Mouse (Mus musculus) embryonic facial prominence, embryonic 15.5 days (tissue): ENCODE results near the gene Auh. TPM values are rescaled to one million over a fixed set of nuclear protein-coding genes. Genes with fewer than 3 reads are reported as not detected.

Source experiments
- ATAC-seq: fragments of 200-750 bp; cut with Nextera tagmentation; 2 replicates; pipeline ENCODE4 v1.8.0; 2017; ENCODE audit warnings: low read depth, moderate TSS enrichment; ENCODE audit not compliant: insufficient number of reproducible peaks, low FRiP score, low TSS enrichment
- H3K27ac ChIP-seq: fragments of 300-500 bp; sonication (generic); replicated peaks from 2 replicates; pipeline ENCODE4 v1.5.1; 2015; ENCODE audit warnings: mild to moderate bottlenecking, inconsistent platforms
- H3K27me3 ChIP-seq: fragments of 300-500 bp; sonication (generic); 2 replicates; pipeline ENCODE4 v1.6.1; 2015; ENCODE audit warnings: inconsistent platforms
- H3K36me3 ChIP-seq: fragments of 300-500 bp; sonication (generic); 2 replicates; pipeline ENCODE4 v1.6.1; 2015; ENCODE audit warnings: mild to moderate bottlenecking, inconsistent platforms
- H3K4me1 ChIP-seq: fragments of 300-500 bp; sonication (generic); 2 replicates; pipeline ENCODE4 v1.6.1; 2015; ENCODE audit warnings: inconsistent platforms
- H3K4me2 ChIP-seq: fragments of 300-500 bp; sonication (generic); replicated peaks from 2 replicates; pipeline ENCODE4 v1.6.1; 2015; ENCODE audit warnings: mild to moderate bottlenecking, inconsistent platforms
- H3K4me3 ChIP-seq: fragments of 300-500 bp; sonication (generic); replicated peaks from 2 replicates; pipeline ENCODE4 v1.5.1; 2015; ENCODE audit warnings: mild to moderate bottlenecking, inconsistent platforms
- H3K9ac ChIP-seq: fragments of 300-500 bp; sonication (generic); 2 replicates; pipeline ENCODE4 v1.6.1; 2015; ENCODE audit warnings: inconsistent platforms
- H3K9me3 ChIP-seq: fragments of 300-500 bp; sonication (generic); replicated peaks from 2 replicates; pipeline ENCODE4 v1.6.1; 2016; ENCODE audit warnings: inconsistent platforms
- WGBS: fragments of 180-500 bp; shearing (Covaris S2); methylation state at CpG from one replicate; pipeline ENCODE4 v1.1.7; 2015; 5-methylcytosine and 5-hydroxymethylcytosine counted together
- polyA plus RNA-seq: library from polyadenylated mRNA; unstranded; fragments of >200 nt; fragmentation: Nextera tagmentation; extraction: Ambion mirVana; gene quantifications from 2 replicates; pipeline ENCODE4 v1.2.1, GENCODE M21; 2015

Auh gene
- polyA plus RNA-seq, 1 experiment from 2014 or later = 46.5 TPM

GRCm38 (mm10) chr13:52818760-52819159 lies 110.7 kb downstream of the Auh start:
- H3K4me2 ChIP-seq = no peak overlapping the region
- peak overlapping the region; percentile 59 for H3K27ac ChIP-seq
- 35% methylated on average over 3 of the region's 3 CpGs for WGBS
- H3K27me3 ChIP-seq = no peaks in the 10 kb centered on the region
- no peak overlapping the region for H3K4me3 ChIP-seq
- no peaks in the 10 kb centered on the region for H3K36me3 ChIP-seq
- no peak for ATAC-seq
- H3K4me1 ChIP-seq = peaks cover 50% of the 10 kb centered on the region
- no peak overlapping the region for H3K9ac ChIP-seq
- no peaks in the 10 kb centered on the region for H3K9me3 ChIP-seq

- H3K4me1 ChIP-seq = peaks cover 47% of the 10 kb centered on the region
- no peaks in the 10 kb centered on the region for H3K9me3 ChIP-seq
- 24% methylated on average over 6 of the region's 6 CpGs for WGBS
- no peak overlapping the region for H3K4me2 ChIP-seq
- ATAC-seq = peak; percentile 11; the same call in 1 of the 2 replicates
- no peak overlapping the region for H3K9ac ChIP-seq
- H3K27ac ChIP-seq = peak overlapping the region; percentile 59
- no peaks in the 10 kb centered on the region for H3K27me3 ChIP-seq
- H3K36me3 ChIP-seq = no peaks in the 10 kb centered on the region
- no peak overlapping the region for H3K4me3 ChIP-seq
These were observed 111.4 kb downstream of the Auh start for GRCm38 (mm10) chr13:52817991-52818491.

GRCm38 (mm10) chr13:52813750-52814149 lies 115.7 kb downstream of the Auh start:
- no peaks in the 10 kb centered on the region for H3K36me3 ChIP-seq
- H3K9me3 ChIP-seq = no peaks in the 10 kb centered on the region
- WGBS = 82% methylated on average over 3 of the region's 3 CpGs
- no peak overlapping the region for H3K9ac ChIP-seq
- no peak overlapping the region for H3K27ac ChIP-seq
- no peak overlapping the region for H3K4me2 ChIP-seq
- peaks cover 10% of the 10 kb centered on the region for H3K4me1 ChIP-seq
- no peaks in the 10 kb centered on the region for H3K27me3 ChIP-seq
- ATAC-seq = no peak
- no peak overlapping the region for H3K4me3 ChIP-seq

- H3K4me3 ChIP-seq = no peak overlapping the region
- H3K4me2 ChIP-seq = no peak overlapping the region
- no peak for ATAC-seq
- peaks cover 1% of the 10 kb centered on the region; the same call in 1 of the 2 replicates for H3K4me1 ChIP-seq
- no peaks in the 10 kb centered on the region for H3K9me3 ChIP-seq
- no peak overlapping the region for H3K27ac ChIP-seq
- WGBS = 65% methylated on average over 16 of the region's 16 CpGs
- H3K36me3 ChIP-seq = no peaks in the 10 kb centered on the region
- no peak overlapping the region for H3K9ac ChIP-seq
- no peaks in the 10 kb centered on the region for H3K27me3 ChIP-seq
These were observed 116.6 kb downstream of the Auh start for GRCm38 (mm10) chr13:52812549-52813515.

- WGBS = 90% methylated on average over 11 of the region's 11 CpGs
- Histone ChIP-seq H3K4me3 (no peak overlapping the region), H3K9ac (no peak overlapping the region), H3K27me3 (no peaks in the 10 kb centered on the region), H3K4me1 (peaks cover 17% of the 10 kb centered on the region; the same call in 1 of the 2 replicates), H3K4me2 (no peak overlapping the region), H3K27ac (no peak overlapping the region), H3K9me3 (no peaks in the 10 kb centered on the region), H3K36me3 (no peaks in the 10 kb centered on the region)
- ATAC-seq = no peak
These were observed 121.8 kb downstream of the Auh start for GRCm38 (mm10) chr13:52807722-52808121.

- Histone ChIP-seq H3K27me3 (no peaks in the 10 kb centered on the region), H3K27ac (no peak overlapping the region), H3K4me3 (no peak overlapping the region), H3K4me1 (peaks cover 20% of the 10 kb centered on the region; the same call in 1 of the 2 replicates), H3K9ac (no peak overlapping the region), H3K36me3 (no peaks in the 10 kb centered on the region), H3K9me3 (no peaks in the 10 kb centered on the region), H3K4me2 (no peak overlapping the region)
- WGBS = 18% methylated on average over 4 of the region's 4 CpGs
- ATAC-seq = no peak
These were observed 123.5 kb downstream of the Auh start for GRCm38 (mm10) chr13:52806029-52806428.

GRCm38 (mm10) chr13:52805581-52805980 lies 123.9 kb downstream of the Auh start:
- peaks cover 20% of the 10 kb centered on the region; the same call in 1 of the 2 replicates for H3K4me1 ChIP-seq
- ATAC-seq = no peak
- no peak overlapping the region for H3K4me2 ChIP-seq
- no peaks in the 10 kb centered on the region for H3K9me3 ChIP-seq
- H3K27me3 ChIP-seq = no peaks in the 10 kb centered on the region
- no peak overlapping the region for H3K9ac ChIP-seq
- no peak overlapping the region; the same call in 1 of the 2 replicates for H3K27ac ChIP-seq
- H3K36me3 ChIP-seq = no peaks in the 10 kb centered on the region
- H3K4me3 ChIP-seq = no peak overlapping the region
- WGBS = 35% methylated on average over 6 of the region's 6 CpGs

GRCm38 (mm10) chr13:52802482-52802881 lies 127.0 kb downstream of the Auh start:
- H3K9me3 ChIP-seq = no peaks in the 10 kb centered on the region
- no peak overlapping the region for H3K9ac ChIP-seq
- H3K27ac ChIP-seq = no peak overlapping the region
- H3K4me2 ChIP-seq = no peak overlapping the region
- no peaks in the 10 kb centered on the region for H3K27me3 ChIP-seq
- ATAC-seq = no peak
- WGBS = 43% methylated on average over 4 of the region's 4 CpGs
- H3K4me3 ChIP-seq = no peak overlapping the region
- H3K4me1 ChIP-seq = peaks cover 20% of the 10 kb centered on the region; the same call in 1 of the 2 replicates
- H3K36me3 ChIP-seq = no peaks in the 10 kb centered on the region

- 62% methylated on average over 4 of the region's 4 CpGs for WGBS
- no peak for ATAC-seq
- H3K27ac ChIP-seq = no peak overlapping the region
These were observed 128.7 kb downstream of the Auh start for GRCm38 (mm10) chr13:52800687-52801341.

GRCm38 (mm10) chr13:52800091-52800490 lies 129.4 kb downstream of the Auh start:
- Histone ChIP-seq H3K4me2 (no peak overlapping the region), H3K36me3 (no peaks in the 10 kb centered on the region), H3K4me1 (0 out of 2 replicates have a peak, but pooled peaks cover 9% of the 10 kb centered on the region), H3K27ac (no peak overlapping the region), H3K9me3 (no peaks in the 10 kb centered on the region), H3K4me3 (no peak overlapping the region), H3K27me3 (no peaks in the 10 kb centered on the region), H3K9ac (no peak overlapping the region)
- 73% methylated on average over 2 of the region's 2 CpGs for WGBS
- no peak for ATAC-seq

More at GRCm38 (mm10) chr13:52800687-52801341, 128.7 kb downstream of the Auh start:
- H3K36me3 ChIP-seq = no peaks in the 10 kb centered on the region
- peaks cover 15% of the 10 kb centered on the region; the same call in 1 of the 2 replicates for H3K4me1 ChIP-seq
- no peak overlapping the region for H3K4me2 ChIP-seq
- no peak overlapping the region for H3K9ac ChIP-seq
- no peaks in the 10 kb centered on the region for H3K9me3 ChIP-seq
- no peak overlapping the region for H3K4me3 ChIP-seq
- no peaks in the 10 kb centered on the region for H3K27me3 ChIP-seq

- no peaks in the 10 kb centered on the region for H3K27me3 ChIP-seq
- no peaks in the 10 kb centered on the region for H3K9me3 ChIP-seq
- WGBS = 87% methylated on average over 4 of the region's 4 CpGs
- no peaks in the 10 kb centered on the region for H3K4me1 ChIP-seq
- H3K27ac ChIP-seq = no peak overlapping the region
- H3K4me3 ChIP-seq = no peak overlapping the region
- H3K36me3 ChIP-seq = no peaks in the 10 kb centered on the region
- no peak overlapping the region for H3K9ac ChIP-seq
- no peak for ATAC-seq
- H3K4me2 ChIP-seq = no peak overlapping the region
These were observed 135.2 kb downstream of the Auh start for GRCm38 (mm10) chr13:52794232-52794631.
